Mouse (Mus musculus) c-Kit-positive CD71-positive TER-119-negative erythroid progenitor cells, embryonic 14.5 days (primary cell): ENCODE results near the gene Parvg.

Experiments used
- DNase-seq: peaks from one replicate; pipeline ENCODE4 v3.0.0-alpha.2; 2013; ENCODE audit warnings: low read depth

Parvg gene

DNA sequence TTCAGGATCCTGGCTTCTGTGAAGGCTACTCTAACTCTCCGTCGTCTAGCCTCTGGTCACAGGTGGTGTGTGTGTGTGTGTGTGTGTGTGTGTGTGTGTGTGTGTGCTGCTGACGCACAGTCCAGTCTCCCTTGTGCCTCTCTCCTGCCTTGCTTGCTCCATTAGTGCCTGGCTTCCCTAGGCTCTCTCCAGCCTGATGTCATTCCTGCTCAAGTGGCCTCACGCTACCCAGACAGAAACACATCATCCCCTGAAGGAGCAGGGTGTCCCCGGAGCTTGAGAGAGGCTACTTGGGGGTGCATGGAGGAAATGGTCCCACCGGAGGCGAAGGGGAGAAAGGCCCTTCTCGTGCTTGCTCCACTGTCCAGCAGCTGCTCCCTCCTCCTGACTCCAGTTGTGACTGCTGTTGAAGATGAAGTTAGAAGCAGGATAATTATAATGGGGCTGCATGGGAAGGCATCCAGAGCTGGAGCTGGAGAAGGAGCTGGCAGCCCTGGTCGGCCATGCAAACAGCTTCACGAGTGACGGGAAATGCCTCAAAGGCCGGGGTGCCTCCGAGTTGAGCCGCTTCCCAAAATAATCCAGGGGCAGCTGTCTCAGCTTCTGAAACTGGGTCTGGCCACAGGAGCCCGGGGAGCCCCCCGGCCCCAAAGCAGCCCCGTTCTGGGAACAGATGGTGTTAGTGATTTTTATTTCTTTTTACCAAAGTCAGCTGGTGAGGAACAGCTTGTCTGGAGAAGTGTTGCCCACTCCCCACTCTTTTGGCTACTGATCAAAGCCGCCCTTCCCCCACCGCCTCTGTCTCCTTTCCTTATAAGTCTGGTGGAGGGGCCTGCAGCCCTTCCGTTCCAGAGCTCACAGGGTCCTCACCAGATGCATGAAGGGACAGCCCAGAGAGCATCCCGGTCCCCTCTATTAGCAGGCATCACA is 28.4 kb downstream of the Parvg start:
- DNase-seq = no peak

DNA sequence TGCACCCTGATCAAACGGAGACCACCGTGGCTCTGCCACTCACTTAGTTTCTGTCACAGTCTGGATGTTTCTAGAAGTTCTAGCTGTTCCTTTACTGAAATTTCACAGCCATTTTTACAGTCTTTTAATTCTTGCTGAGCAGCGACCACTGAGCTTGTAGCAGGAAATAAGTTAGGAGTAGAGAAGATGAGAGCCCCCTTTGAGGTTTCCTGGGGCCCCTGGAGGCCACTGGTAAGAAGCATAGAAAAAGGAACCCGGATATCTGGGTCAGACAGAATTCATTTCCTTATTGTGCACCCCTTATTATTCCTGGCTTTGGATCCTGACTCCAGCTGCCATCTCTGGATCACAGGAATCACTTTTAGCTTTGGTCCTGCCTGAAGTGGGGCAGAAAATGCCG is 31.3 kb downstream of the Parvg start:
- no peak for DNase-seq

DNA sequence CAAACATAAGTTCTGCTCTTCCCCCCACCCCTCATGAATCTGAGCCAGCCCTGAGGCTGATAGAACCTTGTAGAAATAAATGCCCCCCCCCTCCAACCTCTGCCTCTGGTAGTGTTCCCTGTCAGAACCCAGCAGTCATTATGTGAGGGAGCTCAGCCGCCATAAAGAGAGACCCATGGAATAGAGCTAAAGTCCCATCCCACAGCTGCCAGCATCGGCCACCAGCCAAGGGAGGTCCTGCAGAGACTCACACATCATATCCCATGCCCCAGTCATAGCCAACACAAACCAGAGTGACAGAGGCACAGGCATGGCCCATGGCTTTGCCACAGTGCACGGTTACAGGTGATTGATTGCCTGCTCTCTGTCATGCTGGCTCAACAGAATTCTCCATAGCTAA is 40.9 kb downstream of the Parvg start:
- no peak for DNase-seq

DNA sequence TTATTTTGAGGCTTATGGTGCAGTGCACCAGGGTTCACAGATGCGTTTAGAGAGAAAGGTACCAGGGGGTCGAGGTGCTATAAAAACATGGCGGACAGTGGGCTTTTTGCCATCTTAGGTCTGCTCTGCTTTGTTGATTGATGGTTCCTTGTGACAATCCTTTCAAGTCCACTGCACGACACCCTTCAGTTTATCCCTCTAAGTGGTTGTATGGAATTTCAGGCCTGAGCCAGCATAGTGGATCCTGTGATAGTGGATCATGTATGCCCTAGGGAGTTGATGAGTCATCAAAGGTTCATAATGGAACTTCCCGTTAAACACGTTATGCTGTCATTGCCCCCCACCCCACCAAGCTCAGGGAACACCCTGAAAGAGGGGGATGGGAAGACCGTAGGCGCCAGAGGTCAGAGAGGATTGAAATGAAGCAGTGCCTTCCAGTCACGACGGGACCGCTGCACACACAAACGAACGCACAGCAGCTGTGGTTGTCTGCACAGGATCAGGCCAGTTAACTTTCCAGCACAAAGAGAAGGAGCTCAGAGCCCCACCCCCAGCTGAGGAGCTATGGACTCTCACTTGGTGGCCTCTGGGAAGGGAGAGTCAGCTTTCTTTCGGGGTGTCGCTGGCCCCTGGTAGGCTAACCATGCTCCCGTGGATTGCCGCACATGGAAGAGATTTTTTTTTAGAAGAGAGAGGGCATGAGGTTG is 42.0 kb downstream of the Parvg start:
- no peak for DNase-seq

DNA sequence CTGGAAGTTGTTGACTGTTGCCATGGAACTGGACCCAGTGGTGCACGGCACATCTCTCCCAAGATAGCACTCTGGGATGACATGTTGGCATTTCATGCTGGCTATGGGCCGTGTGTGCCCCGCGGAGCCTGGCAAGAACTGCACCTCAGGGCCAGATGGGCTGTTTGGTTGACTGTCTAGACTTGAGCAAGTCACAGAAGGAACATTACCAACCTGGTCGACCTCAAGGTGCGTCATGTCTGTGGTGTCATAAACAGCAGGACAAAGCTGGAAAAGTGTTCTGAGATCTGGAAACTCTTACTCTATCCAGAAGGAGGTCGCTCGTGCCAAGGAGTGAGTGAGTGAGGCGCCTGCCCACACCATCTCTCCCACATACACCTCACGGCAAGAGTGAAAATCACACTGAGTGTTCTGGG is 42.8 kb downstream of the Parvg start:
- DNase-seq = no peak

DNA sequence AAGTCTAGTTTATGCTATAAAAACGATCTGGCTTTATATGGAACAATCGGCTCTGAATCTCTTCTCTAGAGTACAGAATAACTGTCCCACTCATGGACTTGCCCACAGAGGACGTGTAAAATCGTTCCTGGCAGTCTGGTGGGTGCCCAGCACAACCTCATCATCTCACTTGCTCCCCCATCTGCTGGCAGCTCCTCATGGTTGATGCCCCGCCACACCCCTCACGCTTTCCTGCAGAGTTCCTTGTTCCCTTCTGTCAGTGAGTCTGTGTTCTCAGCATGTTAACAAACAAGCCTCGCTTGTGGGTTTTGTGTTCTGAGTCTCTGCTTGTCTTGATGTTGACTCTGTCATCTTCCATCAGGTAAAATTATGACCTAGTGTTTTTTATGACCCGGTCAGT is 43.6 kb downstream of the Parvg start:
- no peak for DNase-seq

DNA sequence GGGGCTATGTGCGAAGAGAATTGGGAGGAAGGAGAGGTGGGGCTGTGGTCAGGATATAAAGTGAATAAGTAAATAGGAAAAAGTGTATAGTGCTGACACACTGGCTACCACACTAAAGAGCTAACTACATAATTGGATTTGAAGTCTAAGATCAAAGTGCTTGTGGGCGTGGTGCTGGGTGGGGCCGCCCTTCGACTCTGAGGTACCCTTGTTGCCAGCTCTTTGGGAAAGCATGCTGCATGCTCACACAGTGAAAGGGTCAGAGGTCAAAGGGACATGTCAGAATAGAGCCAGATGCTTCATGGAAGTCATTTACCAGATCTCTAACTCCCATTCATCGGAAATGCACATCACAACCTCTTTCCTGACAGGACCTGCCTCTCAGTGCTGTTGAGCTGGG is 49.0 kb downstream of the Parvg start:
- DNase-seq = no peak

DNA sequence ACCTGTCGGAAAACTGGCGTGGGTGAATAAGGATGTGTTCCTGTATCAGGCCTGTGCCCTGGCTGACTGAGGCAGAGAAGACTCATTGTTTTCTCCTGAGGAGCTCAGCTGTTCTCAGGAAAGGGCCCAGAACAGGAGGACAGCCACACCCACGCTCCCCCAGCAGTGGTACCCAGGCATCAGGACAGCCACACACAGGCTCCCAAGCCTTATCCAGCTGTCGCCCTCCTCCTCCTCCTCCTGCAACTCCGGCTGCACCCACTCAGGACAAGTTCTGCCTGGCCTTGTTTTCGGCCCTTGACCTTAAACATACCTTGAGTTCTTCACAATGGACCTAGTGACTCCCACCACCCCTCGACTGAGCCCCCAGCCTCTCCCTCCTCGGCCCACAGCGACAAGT is 54.9 kb downstream of the Parvg start:
- DNase-seq = no peak

DNA sequence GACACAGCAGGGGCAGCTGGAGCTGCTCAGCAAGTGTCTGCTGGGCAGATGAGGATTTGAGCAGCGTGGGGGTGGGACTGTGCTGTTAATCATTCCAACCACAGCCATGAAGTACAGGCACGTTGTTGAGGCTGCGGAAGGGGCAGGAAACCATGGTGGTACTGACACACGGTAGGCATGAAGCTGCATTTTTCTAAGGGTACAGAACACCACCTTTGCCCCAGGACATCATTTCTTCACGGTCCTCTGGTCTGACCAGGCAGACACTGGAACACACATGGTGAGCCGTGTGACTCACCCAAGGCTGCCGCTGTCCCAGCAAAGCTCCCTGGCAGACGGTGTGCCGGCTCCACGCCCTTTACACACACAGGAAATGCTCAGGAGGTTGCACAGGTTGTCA is 56.4 kb downstream of the Parvg start:
- no peak for DNase-seq

DNA sequence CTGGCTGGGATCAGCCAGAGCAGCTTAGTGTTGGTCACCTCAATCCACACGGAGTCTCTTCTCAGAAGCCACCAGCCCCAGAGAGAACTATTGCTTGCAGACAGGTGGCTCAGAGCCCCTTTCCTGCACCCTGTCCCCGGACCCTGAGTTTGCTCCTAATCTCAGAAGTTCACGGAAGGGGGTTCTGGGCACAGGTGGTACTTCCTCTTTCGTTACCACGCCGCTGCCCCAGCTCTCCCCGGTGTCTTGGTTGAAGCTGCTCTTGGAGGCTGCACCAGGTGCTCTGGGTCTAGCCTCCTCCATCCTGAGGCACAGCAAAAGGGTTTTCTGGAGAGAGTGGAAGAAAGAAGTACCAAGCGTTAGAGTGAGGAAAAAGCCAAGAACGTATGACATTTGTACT is 60.2 kb downstream of the Parvg start:
- no peak for DNase-seq

DNA sequence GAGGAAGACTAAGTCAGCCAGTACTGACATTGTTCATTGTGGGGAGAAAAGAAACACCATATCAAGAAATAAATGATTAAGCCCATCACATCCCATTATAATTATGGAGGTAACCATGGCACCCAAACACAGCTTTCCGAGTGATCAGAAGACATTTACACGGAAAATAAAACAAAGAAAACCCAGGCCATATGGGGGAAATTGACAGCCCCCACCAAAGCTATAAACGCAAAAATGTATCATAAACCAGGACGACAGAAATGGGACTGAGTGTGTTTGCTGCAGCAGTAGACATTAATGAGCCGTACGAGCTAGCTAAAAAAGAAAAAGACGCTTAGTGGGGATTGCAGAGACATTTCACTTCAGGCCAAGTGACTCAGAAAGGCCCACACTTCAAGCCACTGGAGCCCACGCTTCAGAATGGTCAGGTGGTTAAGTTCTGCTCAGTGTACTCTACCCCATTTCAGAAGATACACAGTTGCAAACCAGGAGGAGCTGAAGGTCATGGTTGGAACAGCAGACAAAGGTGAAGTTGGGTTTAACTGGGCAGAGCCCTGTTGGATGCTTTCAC is 62.3 kb downstream of the Parvg start:
- DNase-seq = no peak

DNA sequence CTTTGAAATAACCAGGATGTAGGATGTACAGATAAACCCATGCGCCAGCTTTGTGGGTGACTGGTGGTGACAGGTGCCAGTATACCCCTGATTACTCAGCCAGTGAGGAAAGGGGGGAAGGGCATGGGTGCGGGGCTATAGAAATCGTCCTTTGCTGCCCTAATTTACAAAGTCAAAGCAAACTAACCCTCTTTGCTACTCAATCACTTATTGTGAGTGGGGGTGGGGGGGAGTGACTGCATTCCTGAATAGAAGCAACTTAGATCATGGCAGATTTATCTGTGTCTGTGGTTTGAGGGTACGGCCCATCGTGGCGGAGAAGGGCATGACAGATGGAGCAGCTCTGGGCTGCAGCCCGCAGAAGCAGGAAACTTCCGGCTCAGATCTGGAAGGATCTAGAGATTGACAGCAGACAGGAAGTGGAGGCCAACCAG is 64.9 kb downstream of the Parvg start:
- DNase-seq = no peak

DNA sequence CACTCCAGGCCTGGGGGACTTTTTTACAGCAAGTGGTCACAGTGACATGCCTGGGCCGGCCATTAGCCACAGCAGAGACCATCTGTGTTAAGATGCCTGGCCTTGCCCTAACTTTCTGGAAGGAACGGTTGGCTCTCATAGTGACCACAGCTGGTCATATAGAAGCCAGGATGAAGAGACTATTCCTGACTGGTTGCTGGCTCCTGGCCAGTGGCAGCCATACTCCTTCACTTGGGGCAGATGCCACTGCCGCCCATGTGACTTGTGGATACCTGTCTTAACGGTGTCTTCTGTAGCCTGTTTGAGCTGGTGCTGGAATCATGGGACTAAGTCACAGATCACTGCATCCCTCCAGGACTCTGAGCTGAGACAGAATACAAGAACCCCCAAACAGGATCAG is 68.3 kb downstream of the Parvg start:
- DNase-seq = no peak
